Mouse (Mus musculus): ENCODE measurements around the gene Slc37a3.

- TF ChIP-seq POLR2A (IDR thresholded peaks at IDR 0.05; ENCODE audit: low read depth, low read length) (no peak), CTCF (IDR thresholded peaks at IDR 0.05; ENCODE audit: extremely low read depth, insufficient read length, insufficient replicate concordance, low read depth, low read length) (no peak)
Measured at GRCm38 (mm10) chr6:39311786-39312185, 65.7 kb downstream of the Slc37a3 start.
